18 mouse cellular contexts compared by ENCODE assay signal in genomic region chr8:113066170-113066708, GRCm38 (mm10).
DNase-seq lines count a peak whose midpoint lies in the region; ATAC-seq and TF ChIP-seq lines count a peak whose summit lies in the region.
"Had no signal": no experiment of that assay in that cellular context is flagged by ENCODE, and none has a peak within 500 bp of the region (broad histone marks: within the 10 kb centered on the region; RNA-seq: fewer than 3 reads in every experiment).

No protein-coding gene starts in this region.

- WGBS in hindbrain, postnatal 0 days: 39% methylated on average over 6 of the region's 6 CpGs
- 82% methylated on average over 6 of the region's 6 CpGs for WGBS in hindbrain, embryonic 10.5 days
- WGBS in forebrain, embryonic 16.5 days: 27% methylated on average over 6 of the region's 6 CpGs

- H3K27ac ChIP-seq in hindbrain, postnatal 0 days: 0 out of 2 replicates have a peak overlapping the region, but pooled peaks have one; percentile 9
- H3K27ac ChIP-seq in hindbrain, embryonic 10.5 days: no peak overlapping the region
- peak overlapping the region; percentile 58 for H3K27ac ChIP-seq in forebrain, embryonic 16.5 days (ENCODE audit: low read length)
- H3K27ac ChIP-seq: embryonic facial prominence, embryonic 10.5 days; hindbrain, embryonic 15.5 days; limb, embryonic 12.5 days; liver, embryonic 12.5 days had no signal

- peaks cover 7% of the 10 kb centered on the region; the same call in 1 of the 2 replicates for H3K4me1 ChIP-seq in hindbrain, postnatal 0 days (ENCODE audit: insufficient read depth, low read length)
- H3K4me1 ChIP-seq in hindbrain, embryonic 10.5 days (replicated peaks): no peaks in the 10 kb centered on the region
- H3K4me1 ChIP-seq in forebrain, embryonic 16.5 days (replicated peaks; ENCODE audit: control insufficient read depth, insufficient read depth, low read length): peaks cover 2% of the 10 kb centered on the region; the same call in 1 of the 2 replicates
- H3K4me1 ChIP-seq: embryonic facial prominence, embryonic 10.5 days; hindbrain, embryonic 15.5 days; limb, embryonic 12.5 days; liver, embryonic 12.5 days had no signal

- no peak for TF ChIP-seq CTCF in hindbrain, postnatal 0 days (IDR thresholded peaks at IDR 0.05; ENCODE audit: low read depth)

- H3K4me2 ChIP-seq in hindbrain, postnatal 0 days (ENCODE audit: low read depth, low read length): no peak overlapping the region
- no peak overlapping the region for H3K4me2 ChIP-seq in forebrain, embryonic 16.5 days (ENCODE audit: low read length)
- H3K4me2 ChIP-seq: heart, embryonic 11.5 days; hindbrain, embryonic 15.5 days; limb, embryonic 12.5 days; liver, embryonic 12.5 days; lung, embryonic 14.5 days had no signal

- H3K9ac ChIP-seq in hindbrain, postnatal 0 days (replicated peaks; ENCODE audit: low read length): no peak overlapping the region
- no peak overlapping the region for H3K9ac ChIP-seq in forebrain, embryonic 16.5 days (replicated peaks; ENCODE audit: low read depth, low read length)
- H3K9ac ChIP-seq: hindbrain, embryonic 15.5 days; limb, embryonic 12.5 days; liver, embryonic 12.5 days; lung, embryonic 14.5 days had no signal

- H3K9me3 ChIP-seq in hindbrain, postnatal 0 days (ENCODE audit: low read length): no peaks in the 10 kb centered on the region
- no peaks in the 10 kb centered on the region for H3K9me3 ChIP-seq in hindbrain, embryonic 10.5 days
- H3K9me3 ChIP-seq in forebrain, embryonic 16.5 days (ENCODE audit: control insufficient read depth, low read length): no peaks in the 10 kb centered on the region
- H3K9me3 ChIP-seq: embryonic facial prominence, embryonic 10.5 days; hindbrain, embryonic 15.5 days; limb, embryonic 12.5 days; liver, embryonic 12.5 days had no signal

- no peak for ATAC-seq in cerebellum, adult (ENCODE audit: insufficient number of reproducible peaks, low FRiP score, low TSS enrichment)
- ATAC-seq in hindbrain, postnatal 0 days: no peak
- ATAC-seq in forebrain, embryonic 16.5 days: peak; percentile 66
- ATAC-seq: CD4-positive, CD25-positive, alpha-beta regulatory T cell, adult 4 months; liver, embryonic 12.5 days had no signal

- intact Hi-C loops in left cerebral cortex, postnatal 4 days (cut with DNase I): no loop called here

- H3K36me3 ChIP-seq in hindbrain, postnatal 0 days (ENCODE audit: insufficient read depth, low read length): no peaks in the 10 kb centered on the region
- H3K36me3 ChIP-seq in hindbrain, embryonic 10.5 days: no peaks in the 10 kb centered on the region
- no peaks in the 10 kb centered on the region for H3K36me3 ChIP-seq in forebrain, embryonic 16.5 days (ENCODE audit: control insufficient read depth, insufficient read depth)
- H3K36me3 ChIP-seq: embryonic facial prominence, embryonic 10.5 days; hindbrain, embryonic 15.5 days; limb, embryonic 12.5 days; liver, embryonic 12.5 days had no signal

- H3K4me3 ChIP-seq in hindbrain, postnatal 0 days (ENCODE audit: low read length): no peak overlapping the region
- no peak overlapping the region for H3K4me3 ChIP-seq in hindbrain, embryonic 10.5 days
- H3K4me3 ChIP-seq in forebrain, embryonic 16.5 days (replicated peaks; ENCODE audit: low read length): no peak overlapping the region
- H3K4me3 ChIP-seq: embryonic facial prominence, embryonic 10.5 days; hindbrain, embryonic 15.5 days; limb, embryonic 12.5 days; liver, embryonic 12.5 days had no signal

- DNase-seq in cerebellum, postnatal 10 days: peak; percentile 57 to 65
- DNase-seq in hindbrain, postnatal 0 days (ENCODE audit: low spot score): peak; percentile 25
- DNase-seq in hindbrain, embryonic 10.5 days (ENCODE audit: low spot score): no peak
- DNase-seq in left cerebral cortex, postnatal 4 days: peak; percentile 10
- no peak for DNase-seq in left cerebral cortex, adult 9 months (ENCODE audit: low spot score in 2 of 2)
- DNase-seq in adrenal gland, postnatal 10 days: no peak
- DNase-seq: heart, postnatal 10 days; layer of hippocampus, adult 9-11 months; lung, postnatal 36 days had no signal

- no peaks in the 10 kb centered on the region for H3K27me3 ChIP-seq in hindbrain, postnatal 0 days (ENCODE audit: insufficient read depth, low read length)
- H3K27me3 ChIP-seq in hindbrain, embryonic 10.5 days (ENCODE audit: insufficient read depth, poor library complexity, severe bottlenecking): no peaks in the 10 kb centered on the region
- H3K27me3 ChIP-seq in forebrain, embryonic 16.5 days (replicated peaks; ENCODE audit: control insufficient read depth, insufficient read depth, low read length): no peaks in the 10 kb centered on the region
- H3K27me3 ChIP-seq: hindbrain, embryonic 15.5 days; limb, embryonic 12.5 days; liver, embryonic 12.5 days had no signal

Comparison
In these comparisons a context has a peak if more than half of its experiments do, and no peak if none do; other contexts are left out.
1. DNase-seq: peak in cerebellum, postnatal 10 days (2 of 2), hindbrain, postnatal 0 days (single experiment) and left cerebral cortex, postnatal 4 days (single experiment); none in hindbrain, embryonic 10.5 days (single experiment), left cerebral cortex, adult 9 months (0 of 2) and adrenal gland, postnatal 10 days (single experiment).